Mouse (Mus musculus): ENCODE data around the gene Olfr736. TPM values are rescaled to one million over a fixed set of nuclear protein-coding genes. Genes with fewer than 3 reads are reported as not detected.

Gene Olfr736
- polyA plus RNA-seq, 1 experiment from 2014 or later, result not detected

Other genes with a start within 250 kb of the Olfr736 start
- not detected in 2 replicates for gene Olfr728, start 238.5 kb upstream of the Olfr736 start, polyA plus RNA-seq (2015; fragmentation: Nextera tagmentation; extraction: Ambion mirVana)
- gene Olfr729, start 228.3 kb upstream of the Olfr736 start, polyA plus RNA-seq (2015; fragmentation: Nextera tagmentation; extraction: Ambion mirVana), result not detected in 2 replicates
- gene Olfr730, start 193.0 kb upstream of the Olfr736 start, polyA plus RNA-seq (2015; fragmentation: Nextera tagmentation; extraction: Ambion mirVana), result not detected in 2 replicates
- not detected in 2 replicates for gene Olfr731, start 139.3 kb upstream of the Olfr736 start, polyA plus RNA-seq (2015; fragmentation: Nextera tagmentation; extraction: Ambion mirVana)
- gene Olfr732, start 97.0 kb upstream of the Olfr736 start, polyA plus RNA-seq (2015; fragmentation: Nextera tagmentation; extraction: Ambion mirVana), result not detected in 2 replicates
- not detected in 2 replicates for gene Olfr733, start 79.6 kb upstream of the Olfr736 start, polyA plus RNA-seq (2015; fragmentation: Nextera tagmentation; extraction: Ambion mirVana)
- not detected in 2 replicates for gene Olfr734, start 54.4 kb upstream of the Olfr736 start, polyA plus RNA-seq (2015; fragmentation: Nextera tagmentation; extraction: Ambion mirVana)
- gene Olfr735, start 32.3 kb upstream of the Olfr736 start, polyA plus RNA-seq (2015; fragmentation: Nextera tagmentation; extraction: Ambion mirVana), result not detected in 2 replicates
- not detected in 2 replicates for gene Tlr11, start 23.2 kb upstream of the Olfr736 start, polyA plus RNA-seq (2015; fragmentation: Nextera tagmentation; extraction: Ambion mirVana)
- not detected in 2 replicates for gene Olfr738, start 26.4 kb downstream of the Olfr736 start, polyA plus RNA-seq (2015; fragmentation: Nextera tagmentation; extraction: Ambion mirVana)
- not detected in 2 replicates for gene Olfr739, start 37.5 kb downstream of the Olfr736 start, polyA plus RNA-seq (2015; fragmentation: Nextera tagmentation; extraction: Ambion mirVana)
- not detected in 2 replicates for gene Olfr740, start 64.4 kb downstream of the Olfr736 start, polyA plus RNA-seq (2015; fragmentation: Nextera tagmentation; extraction: Ambion mirVana)
- not detected in 2 replicates for gene Olfr741, start 91.6 kb downstream of the Olfr736 start, polyA plus RNA-seq (2015; fragmentation: Nextera tagmentation; extraction: Ambion mirVana)
- gene Olfr742, start 122.4 kb downstream of the Olfr736 start, polyA plus RNA-seq (2015; fragmentation: Nextera tagmentation; extraction: Ambion mirVana), result not detected in 2 replicates
- not detected in 2 replicates for gene Olfr743, start 140.7 kb downstream of the Olfr736 start, polyA plus RNA-seq (2015; fragmentation: Nextera tagmentation; extraction: Ambion mirVana)
- gene Olfr744, start 233.7 kb downstream of the Olfr736 start, polyA plus RNA-seq (2015; fragmentation: Nextera tagmentation; extraction: Ambion mirVana), result not detected in 2 replicates